In the genomic region with DNA sequence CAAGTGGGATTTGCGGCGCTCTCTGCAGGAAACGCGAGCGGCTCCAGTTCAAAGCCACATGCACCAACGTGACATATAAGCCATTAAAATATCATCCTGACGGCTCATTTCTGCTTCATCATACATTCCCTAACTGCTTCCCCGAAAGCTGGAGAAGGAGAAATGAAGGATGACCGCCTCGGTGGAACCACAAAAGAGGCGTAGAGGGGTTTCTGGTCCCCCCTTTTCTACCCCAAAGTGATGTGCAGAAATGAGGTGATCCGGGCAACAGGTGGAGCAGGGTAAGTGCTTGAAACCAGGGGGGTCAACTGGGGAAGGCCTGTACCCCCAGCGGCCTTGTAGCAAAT, we compare ENCODE assay signal across 19 mouse cellular contexts. TPM values are rescaled to one million over a fixed set of nuclear protein-coding genes. Genes with fewer than 3 reads are reported as not detected.
DNase-seq lines count a peak whose midpoint lies in the region; ATAC-seq and TF ChIP-seq lines count a peak whose summit lies in the region.
"Had no signal": no experiment of that assay in that cellular context is flagged by ENCODE, and none has a peak within 500 bp of the region (broad histone marks: within the 10 kb centered on the region; RNA-seq: fewer than 3 reads in every experiment).

No protein-coding gene starts in this region.

- 16% methylated on average over 13 of the region's 13 CpGs for WGBS in forebrain, embryonic 15.5 days
- WGBS in hindbrain, postnatal 0 days: 11% methylated on average over 13 of the region's 13 CpGs
- 7% methylated on average over 13 of the region's 13 CpGs for WGBS in neural tube, embryonic 13.5 days

- peak overlapping the region; percentile 28 for H3K4me3 ChIP-seq in forebrain, embryonic 15.5 days
- H3K4me3 ChIP-seq in hindbrain, postnatal 0 days (ENCODE audit: low read length): peak overlapping the region; percentile 35
- peak overlapping the region; percentile 40 for H3K4me3 ChIP-seq in neural tube, embryonic 13.5 days
- H3K4me3 ChIP-seq: erythroblast, embryonic 14.5 days; left cerebral cortex, adult 2 months; limb, embryonic 15.5 days had no signal

- H3K9ac ChIP-seq in forebrain, embryonic 15.5 days (replicated peaks): no peak overlapping the region; the same call in 1 of the 2 replicates
- H3K9ac ChIP-seq in hindbrain, postnatal 0 days (replicated peaks; ENCODE audit: low read length): peak overlapping the region; percentile 80
- H3K9ac ChIP-seq in neural tube, embryonic 13.5 days: peak overlapping the region; percentile 74
- H3K9ac ChIP-seq: limb, embryonic 15.5 days; lung, embryonic 14.5 days had no signal

- peaks cover 17% of the 10 kb centered on the region for H3K4me1 ChIP-seq in forebrain, embryonic 15.5 days
- no peaks in the 10 kb centered on the region for H3K4me1 ChIP-seq in hindbrain, postnatal 0 days (ENCODE audit: insufficient read depth, low read length)
- peaks cover 13% of the 10 kb centered on the region; the same call in 1 of the 2 replicates for H3K4me1 ChIP-seq in neural tube, embryonic 13.5 days (replicated peaks)

- no peaks in the 10 kb centered on the region for H3K36me3 ChIP-seq in forebrain, embryonic 15.5 days
- no peaks in the 10 kb centered on the region for H3K36me3 ChIP-seq in hindbrain, postnatal 0 days (ENCODE audit: insufficient read depth, low read length)
- peaks cover 2% of the 10 kb centered on the region; the same call in 1 of the 2 replicates for H3K36me3 ChIP-seq in neural tube, embryonic 13.5 days
- H3K36me3 ChIP-seq: limb, embryonic 15.5 days had no signal

- TF ChIP-seq CTCF in hindbrain, postnatal 0 days (IDR thresholded peaks at IDR 0.05; ENCODE audit: low read depth): no peak

- peaks cover 59% of the 10 kb centered on the region for H3K27me3 ChIP-seq in forebrain, embryonic 15.5 days
- peaks cover 28% of the 10 kb centered on the region; the same call in 1 of the 2 replicates for H3K27me3 ChIP-seq in hindbrain, postnatal 0 days (ENCODE audit: insufficient read depth, low read length)
- H3K27me3 ChIP-seq in neural tube, embryonic 13.5 days: peaks cover 69% of the 10 kb centered on the region

- ATAC-seq in forebrain, embryonic 15.5 days (replicated peaks): no peak
- no peak for ATAC-seq in hindbrain, postnatal 0 days
- ATAC-seq in neural tube, embryonic 13.5 days (ENCODE audit: low read depth): no peak

- peak overlapping the region; percentile 30 for H3K4me2 ChIP-seq in forebrain, embryonic 15.5 days (replicated peaks)
- H3K4me2 ChIP-seq in hindbrain, postnatal 0 days (ENCODE audit: low read depth, low read length): peak overlapping the region; percentile 62
- peak overlapping the region; percentile 57 for H3K4me2 ChIP-seq in neural tube, embryonic 13.5 days
- H3K4me2 ChIP-seq: heart, embryonic 11.5 days; limb, embryonic 15.5 days; lung, embryonic 14.5 days had no signal

- peak overlapping the region; percentile 90 for H3K27ac ChIP-seq in forebrain, embryonic 15.5 days (replicated peaks)
- peak overlapping the region; percentile 95 for H3K27ac ChIP-seq in hindbrain, postnatal 0 days
- peak overlapping the region; percentile 99 for H3K27ac ChIP-seq in neural tube, embryonic 13.5 days (replicated peaks)
- H3K27ac ChIP-seq: limb, embryonic 15.5 days had no signal

- H3K9me3 ChIP-seq in forebrain, embryonic 15.5 days: no peaks in the 10 kb centered on the region
- no peaks in the 10 kb centered on the region for H3K9me3 ChIP-seq in hindbrain, postnatal 0 days (ENCODE audit: low read length)
- no peaks in the 10 kb centered on the region for H3K9me3 ChIP-seq in neural tube, embryonic 13.5 days
- H3K9me3 ChIP-seq: limb, embryonic 15.5 days had no signal

- DNase-seq in embryo, embryonic 10 days (ENCODE audit: low spot score): peak; percentile 8
- no peak for DNase-seq in embryo, embryonic 10.5 days (ENCODE audit: low spot score)
- DNase-seq in hindbrain, postnatal 0 days (ENCODE audit: low spot score): no peak
- DNase-seq in ovary, adult 18-20 months (ENCODE audit: low spot score): no peak
- no peak for DNase-seq in spleen, postnatal 36 days (ENCODE audit: low spot score in 2 of 2)
- DNase-seq in layer of hippocampus, adult 8-10 months (ENCODE audit: low spot score in 2 of 2): no peak
- DNase-seq: adrenal gland, adult 8-10 months; gastrocnemius, postnatal 10 days; heart, postnatal 36 days; kidney, adult 2 months; lung, embryonic 14.5 days had no signal

RNA-seq across cellular contexts. Expression of a gene that starts 3.3 kb away (rescaled TPM):
- 9.6 and 9.8 TPM in 2 replicates for polyA plus RNA-seq in forebrain, embryonic 15.5 days (2015; fragmentation: Nextera tagmentation; extraction: Ambion mirVana)
- 281 and 342 TPM in 2 replicates for total RNA-seq in hindbrain, postnatal 0 days (2014; rRNA removed)
- 19.7 and 21.5 TPM in 2 replicates for polyA plus RNA-seq in hindbrain, postnatal 0 days (2015; fragmentation: Nextera tagmentation; extraction: Ambion mirVana)
- 16.5 and 19.9 TPM in 2 replicates for polyA plus RNA-seq in neural tube, embryonic 13.5 days (2015; fragmentation: Nextera tagmentation; extraction: Ambion mirVana)
- total RNA-seq in layer of hippocampus, adult 8-10 months (2022): 10 to 100 TPM in 3 of 4 experiments, 1 to 10 TPM in 1; 9.9 to 13.1 (median 11.2) TPM
- polyA plus RNA-seq: erythroblast, embryonic 14.5 days; kidney, adult 2 months; large intestine, adult 2 months; lung, embryonic 14.5 days; spleen, adult 2 months had no signal

RNA-seq across cellular contexts. Expression of a gene that starts 6.7 kb away (rescaled TPM):
- 46.2 and 55.0 TPM in 2 replicates for polyA plus RNA-seq in forebrain, embryonic 15.5 days (2015; fragmentation: Nextera tagmentation; extraction: Ambion mirVana)
- total RNA-seq in hindbrain, postnatal 0 days (2014; rRNA removed): 107 and 144 TPM in 2 replicates
- polyA plus RNA-seq in hindbrain, postnatal 0 days (2015; fragmentation: Nextera tagmentation; extraction: Ambion mirVana): 51.0 and 58.2 TPM in 2 replicates
- 43.0 and 51.6 TPM in 2 replicates for polyA plus RNA-seq in neural tube, embryonic 13.5 days (2015; fragmentation: Nextera tagmentation; extraction: Ambion mirVana)
- 1 to 10 TPM; 2.7 to 4.8 (median 3.5) TPM for total RNA-seq in layer of hippocampus, adult 8-10 months (2022)
- total RNA-seq: adrenal gland, adult 8-10 months; heart, postnatal 36 days had no signal
- polyA plus RNA-seq: heart, embryonic 11.5 days; kidney, adult 2 months; large intestine, adult 2 months; lung, embryonic 14.5 days; spleen, adult 2 months had no signal
